Mouse (Mus musculus): ENCODE measurements around the gene Sytl3.
A peak's percentile ranks its signal among the peaks of the same experiment; 100 is the strongest.

The Sytl3 gene

GRCm38 (mm10) chr17:6752375-6752774 lies 93.5 kb downstream of the Sytl3 start:
- peak; percentile 42 for DNase-seq (ENCODE audit: low read depth, low spot score)

- no peak for DNase-seq (ENCODE audit: low read depth, low spot score)
Measured at GRCm38 (mm10) chr17:6755176-6755575, 96.3 kb downstream of the Sytl3 start.

- DNase-seq (ENCODE audit: low read depth, low spot score): no peak
Measured at GRCm38 (mm10) chr17:6755873-6756272, 97.0 kb downstream of the Sytl3 start.

- no peak for DNase-seq (ENCODE audit: low read depth, low spot score)
Measured at GRCm38 (mm10) chr17:6757902-6758301, 99.0 kb downstream of the Sytl3 start.

GRCm38 (mm10) chr17:6758845-6759244 lies 100.0 kb downstream of the Sytl3 start:
- no peak for DNase-seq (ENCODE audit: low read depth, low spot score)

- DNase-seq (ENCODE audit: low read depth, low spot score): no peak
Measured at GRCm38 (mm10) chr17:6759717-6760292, 100.9 kb downstream of the Sytl3 start.

GRCm38 (mm10) chr17:6763513-6764226 lies 104.8 kb downstream of the Sytl3 start:
- DNase-seq (ENCODE audit: low read depth, low spot score): no peak

- no peak for DNase-seq (ENCODE audit: low read depth, low spot score)
Measured at GRCm38 (mm10) chr17:6764227-6764593, 105.3 kb downstream of the Sytl3 start.

GRCm38 (mm10) chr17:6764730-6765129 lies 105.8 kb downstream of the Sytl3 start:
- DNase-seq (ENCODE audit: low read depth, low spot score): no peak

GRCm38 (mm10) chr17:6765886-6766285 lies 107.0 kb downstream of the Sytl3 start:
- DNase-seq (ENCODE audit: low read depth, low spot score): no peak

GRCm38 (mm10) chr17:6766823-6767222 lies 107.9 kb downstream of the Sytl3 start:
- DNase-seq (ENCODE audit: low read depth, low spot score): no peak

GRCm38 (mm10) chr17:6767771-6768170 lies 108.9 kb downstream of the Sytl3 start:
- no peak for DNase-seq (ENCODE audit: low read depth, low spot score)

GRCm38 (mm10) chr17:6768301-6768788 lies 109.5 kb downstream of the Sytl3 start:
- no peak for DNase-seq (ENCODE audit: low read depth, low spot score)

- DNase-seq (ENCODE audit: low read depth, low spot score): no peak
Measured at GRCm38 (mm10) chr17:6769602-6770001, 110.7 kb downstream of the Sytl3 start.

GRCm38 (mm10) chr17:6771661-6772489 lies 113.0 kb downstream of the Sytl3 start:
- no peak for DNase-seq (ENCODE audit: low read depth, low spot score)

GRCm38 (mm10) chr17:6772490-6772773 lies 113.5 kb downstream of the Sytl3 start:
- no peak for DNase-seq (ENCODE audit: low read depth, low spot score)

GRCm38 (mm10) chr17:6773249-6773966 lies 114.5 kb downstream of the Sytl3 start:
- no peak for DNase-seq (ENCODE audit: low read depth, low spot score)

- DNase-seq (ENCODE audit: low read depth, low spot score): no peak
Measured at GRCm38 (mm10) chr17:6775221-6775620, 116.3 kb downstream of the Sytl3 start.

GRCm38 (mm10) chr17:6775671-6776070 lies 116.8 kb downstream of the Sytl3 start:
- DNase-seq (ENCODE audit: low read depth, low spot score): no peak

- DNase-seq (ENCODE audit: low read depth, low spot score): no peak
Measured at GRCm38 (mm10) chr17:6776123-6776522, 117.2 kb downstream of the Sytl3 start.

GRCm38 (mm10) chr17:6776576-6776975 lies 117.7 kb downstream of the Sytl3 start:
- DNase-seq (ENCODE audit: low read depth, low spot score): no peak

GRCm38 (mm10) chr17:6777061-6777460 lies 118.2 kb downstream of the Sytl3 start:
- no peak for DNase-seq (ENCODE audit: low read depth, low spot score)

Measured in retina, postnatal 7 days (tissue).